Mouse (Mus musculus) spleen, adult 2 months (tissue): Measurements from ENCODE around the gene Usp4. TPM values are rescaled to one million over a fixed set of nuclear protein-coding genes. Genes with fewer than 3 reads are reported as not detected.

Experiments
- DNase-seq, 2 experiments: peaks; one replicate each; pipeline versions ENCODE4 v3.0.0 to v3.0.0-alpha.2; 2012 to 2021; ENCODE audit warnings: low spot score in 2 of 2, low read depth in 1 of 2
- H3K27ac ChIP-seq: fragments of 200-500 bp; 2 replicates; pipeline ENCODE4 v1.5.1; 2012; ENCODE audit warnings: low read length, inconsistent platforms; ENCODE audit not compliant: insufficient read depth
- H3K27me3 ChIP-seq: fragments of 200-500 bp; 2 replicates; pipeline ENCODE4 v1.6.1; 2012; ENCODE audit warnings: mild to moderate bottlenecking, moderate library complexity, low read length, inconsistent platforms; ENCODE audit not compliant: control insufficient read depth, insufficient read depth
- H3K36me3 ChIP-seq: fragments of 200-500 bp; 2 replicates; pipeline ENCODE4 v1.6.1; 2012; ENCODE audit warnings: mild to moderate bottlenecking, low read length, inconsistent platforms; ENCODE audit not compliant: control insufficient read depth, insufficient read depth
- H3K4me1 ChIP-seq: fragments of 200-500 bp; 2 replicates; pipeline ENCODE4 v1.6.1; 2011; ENCODE audit warnings: inconsistent platforms; ENCODE audit not compliant: control insufficient read depth, insufficient read depth, insufficient read length
- H3K4me3 ChIP-seq: fragments of 200-500 bp; 2 replicates; pipeline ENCODE4 v1.5.1; 2011; ENCODE audit warnings: mild to moderate bottlenecking, inconsistent platforms; ENCODE audit not compliant: insufficient read depth, insufficient read length; ENCODE audit errors: extremely low read depth
- CTCF ChIP-seq: fragments of 200-500 bp; IDR thresholded peaks from 2 replicates; pipeline ENCODE4 v1.5.1; 2011; ENCODE audit warnings: mild to moderate bottlenecking, inconsistent platforms; ENCODE audit not compliant: insufficient read depth, insufficient read length, insufficient replicate concordance; ENCODE audit errors: extremely low read depth
- POLR2A ChIP-seq: fragments of 200-500 bp; IDR thresholded peaks from 2 replicates; pipeline ENCODE4 v1.6.1; 2011; ENCODE audit warnings: low read depth, low read length, inconsistent platforms
- WGBS: fragments of 180-500 bp; shearing (Covaris S2); methylation state at CpG from one replicate; pipeline ENCODE4 v1.1.7; 2018; 5-methylcytosine and 5-hydroxymethylcytosine counted together
- polyA plus RNA-seq: library from polyadenylated mRNA; depleted of rRNA; stranded (reverse); fragments of >200 nt; gene quantifications from 2 replicates; pipeline ENCODE4 v1.2.3, GENCODE M21; 2012

Gene Usp4
- polyA plus RNA-seq, 1 experiment, result 63.2 TPM

DNA sequence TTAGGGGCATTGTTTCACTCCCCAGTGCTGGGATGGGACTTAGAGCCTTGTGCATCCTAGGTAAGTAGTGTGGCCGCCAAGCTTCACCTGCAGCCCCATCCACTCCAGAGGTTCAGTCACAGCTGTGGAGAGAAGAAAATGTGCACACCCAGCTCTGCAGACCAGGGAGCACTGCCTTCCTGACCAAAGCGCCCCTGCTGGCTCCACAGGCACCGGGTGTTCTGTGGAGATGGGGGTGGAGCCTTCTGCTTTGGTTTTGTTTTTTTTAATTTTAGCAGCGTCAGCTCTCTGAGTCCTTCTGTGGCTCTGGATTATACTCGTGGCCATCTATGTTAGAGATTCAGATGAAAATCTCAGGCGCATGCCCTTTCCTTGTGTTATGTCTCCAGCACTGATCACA, 41.6 kb downstream of the Usp4 start:
- 76% methylated on average over 6 of the region's 6 CpGs for whole genome bisulfite sequencing
- Histone ChIP-seq H3K4me3 (no peak overlapping the region), H3K4me1 (no peaks in the 10 kb centered on the region), H3K36me3 (peaks cover 68% of the 10 kb centered on the region), H3K27me3 (no peaks in the 10 kb centered on the region), H3K27ac (no peak overlapping the region)
- DNase-seq, result no peak
- no peak for TF ChIP-seq CTCF
- no peak for TF ChIP-seq POLR2A

- no peak within 1 kb of the TSS for H3K4me3 ChIP-seq
- 92% methylated on average over 18 of the region's 18 CpGs for WGBS
- DNase-seq, result no peak
- TF ChIP-seq CTCF (no peak), POLR2A (no peak)
- H3K27me3 ChIP-seq, result no peaks in the 10 kb centered on the region
- H3K4me1 ChIP-seq, result no peaks in the 10 kb centered on the region
- peaks cover 41% of the 10 kb centered on the region for H3K36me3 ChIP-seq
- H3K27ac ChIP-seq, result no peak within 1 kb of the TSS
Measured at GRCm38 (mm10) chr9:108392676-108393075, 45.0 kb downstream of the Usp4 start, which contains the start of gene 1700102P08Rik. 1700102P08Rik (plus strand) TSS chr9:108392805.

GRCm38 (mm10) chr9:108394191-108394590, 46.5 kb downstream of the Usp4 start:
- 96% methylated on average over 6 of the region's 6 CpGs for WGBS
- H3K27ac ChIP-seq, result no peak overlapping the region

GRCm38 (mm10) chr9:108395427-108395826, 47.8 kb downstream of the Usp4 start:
- 92% methylated on average over 1 of the region's 1 CpGs for WGBS
- DNase-seq, result no peak
- H3K4me3 ChIP-seq, result no peak overlapping the region
- H3K27ac ChIP-seq, result no peak overlapping the region
- peaks cover 24% of the 10 kb centered on the region for H3K36me3 ChIP-seq
- no peaks in the 10 kb centered on the region for H3K4me1 ChIP-seq
- no peaks in the 10 kb centered on the region for H3K27me3 ChIP-seq
- TF ChIP-seq POLR2A (no peak), CTCF (no peak)

More at GRCm38 (mm10) chr9:108394191-108394590, 46.5 kb downstream of the Usp4 start:
- no peaks in the 10 kb centered on the region for H3K27me3 ChIP-seq
- TF ChIP-seq POLR2A, result no peak
- H3K36me3 ChIP-seq, result peaks cover 32% of the 10 kb centered on the region
- no peak for DNase-seq
- no peak overlapping the region for H3K4me3 ChIP-seq
- no peaks in the 10 kb centered on the region for H3K4me1 ChIP-seq

DNA sequence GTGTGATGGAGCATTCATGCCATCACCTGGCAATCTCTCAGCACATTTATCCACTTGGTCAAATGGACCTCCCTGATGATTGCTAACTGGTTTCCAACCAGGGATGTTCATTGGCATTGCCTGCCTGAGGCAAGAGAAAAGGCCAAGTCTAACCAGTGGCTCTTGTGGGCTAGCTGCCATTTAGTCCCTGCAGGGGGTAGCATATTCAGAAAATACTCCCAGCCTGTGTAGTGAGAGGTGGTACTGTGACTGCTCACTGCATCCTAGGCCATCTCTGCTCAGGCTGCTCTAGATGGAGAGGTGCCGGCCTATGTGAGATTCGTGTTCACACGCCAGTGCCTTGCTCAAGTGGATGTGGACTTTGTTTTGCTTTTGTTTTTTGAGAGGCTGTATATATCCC, 50.7 kb downstream of the Usp4 start:
- DNase-seq, result no peak
- no peaks in the 10 kb centered on the region for H3K4me1 ChIP-seq

GRCm38 (mm10) chr9:108401186-108401960, 53.7 kb downstream of the Usp4 start:
- Histone ChIP-seq H3K4me1 (no peaks in the 10 kb centered on the region), H3K4me3 (no peak overlapping the region), H3K36me3 (no peaks in the 10 kb centered on the region), H3K27me3 (no peaks in the 10 kb centered on the region), H3K27ac (no peak overlapping the region)
- WGBS, result 86% methylated on average over 7 of the region's 7 CpGs
- TF ChIP-seq CTCF, result no peak
- TF ChIP-seq POLR2A, result no peak
- no peak for DNase-seq

More for the DNA sequence above, 50.7 kb downstream of the Usp4 start:
- Histone ChIP-seq H3K27me3 (no peaks in the 10 kb centered on the region), H3K27ac (no peak overlapping the region), H3K36me3 (peaks cover 4% of the 10 kb centered on the region; the same call in 1 of the 2 replicates), H3K4me3 (no peak overlapping the region)
- 94% methylated on average over 3 of the region's 3 CpGs for WGBS
- no peak for TF ChIP-seq POLR2A
- no peak for TF ChIP-seq CTCF

- Histone ChIP-seq H3K27ac (no peak overlapping the region), H3K36me3 (no peaks in the 10 kb centered on the region), H3K4me1 (no peaks in the 10 kb centered on the region), H3K27me3 (no peaks in the 10 kb centered on the region), H3K4me3 (no peak overlapping the region)
- 86% methylated on average over 4 of the region's 4 CpGs for WGBS
- no peak for DNase-seq
- no peak for TF ChIP-seq POLR2A
- TF ChIP-seq CTCF, result no peak
Measured at GRCm38 (mm10) chr9:108403081-108403480, 55.4 kb downstream of the Usp4 start.
